11 mouse cellular contexts compared by ENCODE assay signal in the genomic region with DNA sequence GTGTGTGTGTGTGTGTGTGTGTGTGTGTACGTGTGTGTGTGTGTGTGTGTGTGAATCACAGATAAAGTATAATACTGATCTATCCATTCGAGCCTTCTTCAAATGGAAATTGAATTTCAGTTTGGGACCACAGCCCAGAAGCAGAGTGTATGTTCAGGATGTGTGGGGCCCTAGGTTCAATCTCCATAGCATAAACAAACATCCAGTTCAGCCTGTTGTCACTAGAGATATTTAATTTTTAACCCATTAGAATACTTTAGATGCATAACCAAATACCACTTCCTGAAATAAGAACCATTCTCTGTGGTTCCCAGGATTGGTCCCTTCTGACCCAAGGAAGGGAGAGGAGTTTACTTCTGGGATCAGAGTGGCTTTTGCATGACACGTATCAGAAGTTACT.
DNase-seq lines count a peak whose midpoint lies in the region; ATAC-seq and TF ChIP-seq lines count a peak whose summit lies in the region.
"Had no signal": no experiment of that assay in that cellular context is flagged by ENCODE, and none has a peak within 500 bp of the region (broad histone marks: within the 10 kb centered on the region; RNA-seq: fewer than 3 reads in every experiment).

No protein-coding gene starts in this region.

- no peak for TF ChIP-seq CTCF in hindbrain, postnatal 0 days (IDR thresholded peaks at IDR 0.05; ENCODE audit: low read depth)

- H3K27ac ChIP-seq in forebrain, embryonic 10.5 days, result 0 out of 2 replicates have a peak overlapping the region, but pooled peaks have one; percentile 8
- H3K27ac ChIP-seq in forebrain, embryonic 12.5 days, result no peak overlapping the region
- H3K27ac ChIP-seq in hindbrain, embryonic 13.5 days, result peak overlapping the region; percentile 26; the same call in 1 of the 2 replicates
- no peak overlapping the region for H3K27ac ChIP-seq in hindbrain, postnatal 0 days
- H3K27ac ChIP-seq in midbrain, embryonic 16.5 days (ENCODE audit: low read length), result 0 out of 2 replicates have a peak overlapping the region, but pooled peaks have one; percentile 43
- H3K27ac ChIP-seq: limb, embryonic 15.5 days had no signal

- H3K9ac ChIP-seq in forebrain, embryonic 12.5 days, result no peak overlapping the region
- H3K9ac ChIP-seq in hindbrain, embryonic 13.5 days, result no peak overlapping the region
- no peak overlapping the region for H3K9ac ChIP-seq in hindbrain, postnatal 0 days (replicated peaks; ENCODE audit: low read length)
- no peak overlapping the region for H3K9ac ChIP-seq in midbrain, embryonic 16.5 days (ENCODE audit: low read depth, low read length)
- H3K9ac ChIP-seq: limb, embryonic 15.5 days had no signal

- no peak overlapping the region for H3K4me3 ChIP-seq in forebrain, embryonic 10.5 days
- H3K4me3 ChIP-seq in forebrain, embryonic 12.5 days (replicated peaks), result no peak overlapping the region
- H3K4me3 ChIP-seq in hindbrain, embryonic 13.5 days, result no peak overlapping the region
- no peak overlapping the region for H3K4me3 ChIP-seq in hindbrain, postnatal 0 days (ENCODE audit: low read length)
- H3K4me3 ChIP-seq in megakaryocyte, embryonic 14.5 days (replicated peaks), result peak overlapping the region; percentile 19
- no peak overlapping the region for H3K4me3 ChIP-seq in midbrain, embryonic 16.5 days (ENCODE audit: low read depth, low read length)
- H3K4me3 ChIP-seq: limb, embryonic 15.5 days had no signal

- H3K4me2 ChIP-seq in forebrain, embryonic 12.5 days, result no peak overlapping the region
- no peak overlapping the region for H3K4me2 ChIP-seq in hindbrain, embryonic 13.5 days
- no peak overlapping the region for H3K4me2 ChIP-seq in hindbrain, postnatal 0 days (ENCODE audit: low read depth, low read length)
- no peak overlapping the region for H3K4me2 ChIP-seq in midbrain, embryonic 16.5 days (ENCODE audit: low read length)
- H3K4me2 ChIP-seq: limb, embryonic 15.5 days had no signal

- H3K9me3 ChIP-seq in forebrain, embryonic 10.5 days, result peaks cover 17% of the 10 kb centered on the region
- peaks cover 9% of the 10 kb centered on the region for H3K9me3 ChIP-seq in forebrain, embryonic 12.5 days
- H3K9me3 ChIP-seq in hindbrain, embryonic 13.5 days, result peaks cover 8% of the 10 kb centered on the region; the same call in 1 of the 2 replicates
- no peaks in the 10 kb centered on the region for H3K9me3 ChIP-seq in hindbrain, postnatal 0 days (ENCODE audit: low read length)
- H3K9me3 ChIP-seq in megakaryocyte, embryonic 14.5 days, result peaks cover 6% of the 10 kb centered on the region
- H3K9me3 ChIP-seq in midbrain, embryonic 16.5 days (replicated peaks; ENCODE audit: control insufficient read depth, low read length, poor library complexity, severe bottlenecking), result no peaks in the 10 kb centered on the region; the same call in 1 of the 2 replicates
- H3K9me3 ChIP-seq: G1E; limb, embryonic 15.5 days had no signal

- no peaks in the 10 kb centered on the region for H3K27me3 ChIP-seq in forebrain, embryonic 10.5 days (ENCODE audit: poor library complexity, severe bottlenecking)
- no peaks in the 10 kb centered on the region for H3K27me3 ChIP-seq in forebrain, embryonic 12.5 days
- no peaks in the 10 kb centered on the region for H3K27me3 ChIP-seq in hindbrain, embryonic 13.5 days
- H3K27me3 ChIP-seq in hindbrain, postnatal 0 days (ENCODE audit: insufficient read depth, low read length), result no peaks in the 10 kb centered on the region
- no peaks in the 10 kb centered on the region for H3K27me3 ChIP-seq in megakaryocyte, embryonic 14.5 days (replicated peaks)
- no peaks in the 10 kb centered on the region for H3K27me3 ChIP-seq in midbrain, embryonic 16.5 days (ENCODE audit: control insufficient read depth, insufficient read depth, low read depth, low read length)
- H3K27me3 ChIP-seq: limb, embryonic 15.5 days had no signal

- 75% methylated on average over 3 of the region's 3 CpGs for WGBS in forebrain, embryonic 10.5 days
- WGBS in forebrain, embryonic 12.5 days, result 77% methylated on average over 3 of the region's 3 CpGs
- 66% methylated on average over 3 of the region's 3 CpGs for WGBS in hindbrain, embryonic 13.5 days
- WGBS in hindbrain, postnatal 0 days, result 56% methylated on average over 3 of the region's 3 CpGs
- WGBS in midbrain, embryonic 16.5 days, result 71% methylated on average over 3 of the region's 3 CpGs

- DNase-seq in forebrain, embryonic 10.5 days (ENCODE audit: extremely low spot score, low spot score), result no peak
- no peak for DNase-seq in hindbrain, postnatal 0 days (ENCODE audit: low spot score)
- DNase-seq in thymus, postnatal 10 days (ENCODE audit: low spot score in 2 of 2), result no peak
- DNase-seq: adrenal gland, adult 2 months had no signal

- H3K4me1 ChIP-seq in forebrain, embryonic 10.5 days, result peaks cover 9% of the 10 kb centered on the region
- peaks cover 12% of the 10 kb centered on the region for H3K4me1 ChIP-seq in forebrain, embryonic 12.5 days
- H3K4me1 ChIP-seq in hindbrain, embryonic 13.5 days (replicated peaks), result peaks cover 13% of the 10 kb centered on the region
- H3K4me1 ChIP-seq in hindbrain, postnatal 0 days (ENCODE audit: insufficient read depth, low read length), result peaks cover 12% of the 10 kb centered on the region; the same call in 1 of the 2 replicates
- H3K4me1 ChIP-seq in megakaryocyte, embryonic 14.5 days, result peaks cover 84% of the 10 kb centered on the region
- peaks cover 3% of the 10 kb centered on the region for H3K4me1 ChIP-seq in midbrain, embryonic 16.5 days (ENCODE audit: control insufficient read depth, insufficient read depth, low read length)

- no peak for ATAC-seq in forebrain, embryonic 12.5 days (ENCODE audit: low FRiP score)
- ATAC-seq in hindbrain, embryonic 13.5 days (ENCODE audit: low FRiP score), result no peak
- ATAC-seq in hindbrain, postnatal 0 days, result no peak
- ATAC-seq in megakaryocyte, adult 5-6 weeks (ENCODE audit: poor library complexity, severe bottlenecking), result no peak; the same call in 1 of the 2 replicates
- ATAC-seq in midbrain, embryonic 16.5 days, result no peak

- H3K36me3 ChIP-seq in forebrain, embryonic 10.5 days (replicated peaks), result peaks cover 13% of the 10 kb centered on the region
- no peaks in the 10 kb centered on the region; the same call in 1 of the 2 replicates for H3K36me3 ChIP-seq in forebrain, embryonic 12.5 days (replicated peaks)
- no peaks in the 10 kb centered on the region for H3K36me3 ChIP-seq in hindbrain, embryonic 13.5 days
- no peaks in the 10 kb centered on the region for H3K36me3 ChIP-seq in hindbrain, postnatal 0 days (ENCODE audit: insufficient read depth, low read length)
- peaks cover 25% of the 10 kb centered on the region for H3K36me3 ChIP-seq in megakaryocyte, embryonic 14.5 days (replicated peaks; ENCODE audit: low read length)
- no peaks in the 10 kb centered on the region for H3K36me3 ChIP-seq in midbrain, embryonic 16.5 days (ENCODE audit: control insufficient read depth, insufficient read depth, low read length)
- H3K36me3 ChIP-seq: G1E; limb, embryonic 15.5 days had no signal

Comparison
In these comparisons a context has a peak if more than half of its experiments do, and no peak if none do; other contexts are left out.
1. H3K27ac ChIP-seq: peak in forebrain, embryonic 10.5 days (single experiment), hindbrain, embryonic 13.5 days (single experiment) and midbrain, embryonic 16.5 days (single experiment); none in forebrain, embryonic 12.5 days (single experiment) and hindbrain, postnatal 0 days (single experiment).